Mouse (Mus musculus) monocyte, adult 5-6 weeks (primary cell): ENCODE results near the gene Krt72. TPM values are rescaled to one million over a fixed set of nuclear protein-coding genes. Genes with fewer than 3 reads are reported as not detected.

ENCODE experiments used
- ATAC-seq: fragments of 153-309, 156-312 bp; replicated peaks from 2 replicates; pipeline ENCODE4 v1.8.0; 2017; ENCODE audit warnings: mild to moderate bottlenecking; ENCODE audit not compliant: low TSS enrichment, insufficient number of reproducible peaks, severe bottlenecking, poor library complexity, low FRiP score
- total RNA-seq: library from RNA; stranded (forward); fragments of 200-1000, 200-491, 200-594 nt; gene quantifications from 3 replicates; pipeline ENCODE4 v1.2.3, GENCODE M21; 2017

The Krt72 gene
- total RNA-seq, result not detected in 3 replicates

DNA sequence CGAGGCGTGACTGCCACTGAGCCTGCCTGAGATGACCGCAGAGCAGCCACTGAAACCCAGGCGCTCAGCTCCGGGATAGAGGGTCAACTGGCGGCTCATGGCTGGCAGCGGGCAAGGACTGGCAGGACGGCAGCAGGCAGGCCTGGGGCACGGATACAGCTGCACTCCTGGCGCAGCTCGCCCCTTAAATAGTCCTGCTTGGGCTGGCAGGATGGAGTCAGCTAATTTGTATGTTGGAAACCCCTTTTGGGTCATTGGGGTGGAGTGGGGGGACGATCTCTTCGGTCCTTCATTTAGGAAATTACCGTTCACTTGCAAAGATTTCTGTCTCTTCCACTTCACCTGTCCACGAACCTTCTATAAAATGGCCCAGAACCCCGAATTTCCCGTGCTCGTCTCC, at the start of gene Krt72:
Gene Krt72, minus strand, starts transcription at position 101 of the 400 bp plus-strand sequence.
- ATAC-seq, result no peak

DNA sequence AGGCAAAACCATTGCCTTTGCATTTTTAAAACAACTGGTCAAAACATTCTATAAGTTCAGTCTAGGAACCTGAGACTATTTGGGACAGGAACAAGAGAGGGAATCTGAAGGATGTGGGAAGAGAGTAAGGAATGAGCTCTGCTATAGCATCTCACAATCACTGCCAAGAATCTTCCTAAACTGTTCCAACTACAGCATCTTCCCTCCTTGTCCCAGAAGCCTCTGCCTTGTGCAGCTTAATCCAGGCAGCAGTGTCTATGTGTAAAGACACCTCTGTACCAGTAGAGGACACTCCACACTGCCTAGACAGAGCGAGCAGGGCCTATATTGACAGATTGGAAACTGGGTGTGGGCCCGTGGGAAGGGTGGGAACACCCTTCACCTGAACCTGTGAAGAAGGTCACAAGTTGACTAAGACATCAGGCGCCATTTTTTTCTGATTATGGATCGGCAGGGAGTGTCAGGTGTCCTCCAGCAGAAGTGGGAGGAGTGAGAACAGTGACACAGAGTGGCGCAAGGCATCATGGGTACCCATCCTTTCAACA, 48.6 kb upstream of the Krt72 start:
- ATAC-seq, result no peak

DNA sequence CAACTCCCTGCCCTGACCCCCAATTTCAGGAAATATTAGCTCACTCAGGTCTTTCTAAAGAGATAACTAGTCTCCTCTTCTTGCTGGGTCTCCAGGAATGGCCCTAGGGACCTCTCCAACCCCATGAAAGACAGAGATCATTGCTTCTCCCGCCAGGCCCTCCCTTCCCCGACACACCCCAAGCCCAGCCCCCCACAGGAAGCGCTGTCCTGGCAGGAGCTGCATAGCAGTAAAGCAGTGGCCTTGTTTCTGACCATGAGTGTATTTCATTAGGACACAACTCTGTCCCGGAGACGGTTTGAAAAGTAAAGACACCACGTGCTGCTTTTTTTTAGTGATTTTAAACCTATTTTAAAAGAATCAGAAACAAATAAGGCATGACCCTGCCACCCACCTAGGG, 46.9 kb upstream of the Krt72 start:
- ATAC-seq, result no peak

DNA sequence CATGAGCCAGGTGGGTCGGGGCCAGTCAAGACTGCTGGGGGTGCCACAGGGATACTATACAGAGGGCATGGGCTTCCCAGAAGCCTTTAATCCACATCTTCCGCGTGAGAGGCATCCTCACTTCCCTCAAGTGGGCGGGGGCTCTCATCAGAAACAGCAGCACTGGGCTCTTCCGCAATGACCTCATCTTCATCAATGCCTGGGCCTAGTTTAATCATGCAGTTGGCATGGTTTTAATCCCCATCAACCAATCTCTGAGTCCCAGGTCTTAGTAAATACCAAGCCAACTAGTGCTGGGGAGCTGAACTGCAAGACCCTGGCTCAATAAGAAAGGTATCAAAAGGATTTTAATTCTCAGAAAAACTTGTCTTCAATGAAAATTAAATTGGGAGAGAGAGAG, 43.2 kb upstream of the Krt72 start:
- ATAC-seq, result no peak

DNA sequence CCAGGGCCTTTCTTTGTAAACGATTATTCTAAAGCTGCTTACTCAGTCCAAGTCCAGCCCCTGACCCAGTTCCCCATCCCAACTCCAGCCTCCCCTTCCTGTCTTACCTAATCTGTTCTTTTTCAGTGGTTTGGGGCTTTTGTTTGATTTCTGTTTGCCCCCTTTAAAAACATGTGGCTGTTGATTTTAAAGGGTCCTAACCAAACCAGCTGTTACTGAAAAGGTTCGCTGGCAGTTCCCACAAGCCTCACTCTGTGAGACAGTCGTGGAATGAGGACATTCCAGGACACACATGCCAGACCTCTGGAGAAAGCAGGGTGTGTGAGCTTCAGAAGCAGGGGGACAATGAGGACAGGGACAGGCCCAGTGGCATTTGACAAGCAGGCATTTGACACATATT, 35.5 kb upstream of the Krt72 start:
- no peak for ATAC-seq

DNA sequence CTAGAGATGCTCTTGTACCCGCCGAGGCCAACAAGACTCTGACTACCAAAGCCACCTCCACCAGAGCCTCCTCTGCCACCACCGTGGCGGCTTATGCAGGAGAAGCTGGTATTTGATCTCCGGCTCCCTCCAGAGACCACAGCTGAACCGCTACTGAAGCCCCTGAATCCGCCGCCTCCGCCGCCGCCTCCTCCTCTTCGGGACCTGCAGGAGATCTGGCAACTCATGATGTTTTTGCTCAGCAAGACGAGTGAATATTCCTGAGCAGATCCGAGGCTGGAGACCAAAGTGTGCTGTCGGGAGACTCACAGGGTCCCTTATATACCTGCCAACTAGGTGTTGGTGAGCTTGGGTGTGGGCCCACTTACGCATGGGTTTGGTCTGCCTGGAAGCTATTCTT, 31.6 kb upstream of the Krt72 start, which contains the start of gene Krt2:
Gene Krt2, minus strand, starts transcription at position 295 of the 400 bp plus-strand sequence.
- no peak for ATAC-seq

DNA sequence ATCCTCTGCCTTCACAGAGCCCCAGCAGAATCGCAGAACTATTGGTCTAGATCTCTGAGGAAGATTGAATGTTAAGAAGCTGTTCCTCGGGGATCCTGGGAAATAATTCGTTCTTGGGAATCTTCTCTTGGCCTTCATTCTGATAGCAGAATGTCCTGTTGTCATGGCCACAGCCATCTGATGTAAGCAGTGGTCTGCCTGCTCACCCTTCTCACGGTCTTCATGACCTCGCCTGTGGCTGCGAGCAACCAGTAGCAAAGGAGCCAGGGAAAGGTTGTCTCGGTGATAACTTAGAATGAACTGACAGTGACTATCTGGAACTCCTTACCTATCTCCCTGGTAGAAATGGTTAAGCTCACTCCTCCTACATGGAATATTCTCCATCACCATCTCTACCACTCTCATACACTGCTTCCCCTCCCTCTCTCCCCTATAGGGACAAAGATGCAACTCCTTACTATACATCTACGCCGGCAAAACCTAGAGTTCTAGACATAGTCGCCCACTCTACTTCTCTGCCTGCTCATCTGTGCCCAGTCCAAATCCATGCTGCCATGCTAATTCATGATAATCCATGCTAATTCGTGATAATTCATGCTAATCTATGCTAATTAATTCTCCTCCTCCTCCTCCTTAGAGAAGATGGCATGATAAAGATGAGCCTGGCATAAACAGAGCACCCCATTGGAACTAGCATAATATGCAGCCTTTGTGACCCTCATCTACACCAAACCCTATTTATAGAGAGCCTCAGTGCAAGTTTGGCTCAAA, 17.0 kb upstream of the Krt72 start:
- ATAC-seq, result no peak

DNA sequence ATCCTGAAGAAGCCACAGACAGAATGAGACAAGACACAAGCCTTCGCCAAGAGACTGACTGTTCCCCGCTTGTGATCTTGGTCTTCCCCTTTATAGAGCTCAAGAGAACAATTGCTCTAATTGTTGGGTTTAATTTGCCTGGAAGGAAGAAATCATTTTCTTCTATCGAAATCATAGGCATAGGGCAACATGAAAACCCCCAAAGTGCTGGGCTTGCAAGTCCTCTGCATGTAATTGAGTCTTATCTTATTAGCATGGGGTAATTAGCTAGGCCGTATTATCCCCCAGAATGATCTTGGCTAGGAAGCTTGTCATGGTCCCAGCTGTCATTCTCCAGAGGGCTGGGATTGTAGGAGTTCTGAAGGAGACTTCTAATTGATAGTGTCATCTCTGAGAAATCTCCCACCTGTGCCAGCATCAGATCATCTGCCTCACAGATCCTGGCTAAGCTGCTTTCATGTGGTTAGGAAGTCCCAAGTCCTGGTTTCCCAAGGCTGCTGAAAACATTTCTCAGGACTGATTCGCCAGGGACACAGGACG, 16.1 kb upstream of the Krt72 start, which contains the start of gene Krt73:
Gene Krt73, minus strand, starts transcription at position 51 of the 540 bp plus-strand sequence.
- ATAC-seq, result no peak

DNA sequence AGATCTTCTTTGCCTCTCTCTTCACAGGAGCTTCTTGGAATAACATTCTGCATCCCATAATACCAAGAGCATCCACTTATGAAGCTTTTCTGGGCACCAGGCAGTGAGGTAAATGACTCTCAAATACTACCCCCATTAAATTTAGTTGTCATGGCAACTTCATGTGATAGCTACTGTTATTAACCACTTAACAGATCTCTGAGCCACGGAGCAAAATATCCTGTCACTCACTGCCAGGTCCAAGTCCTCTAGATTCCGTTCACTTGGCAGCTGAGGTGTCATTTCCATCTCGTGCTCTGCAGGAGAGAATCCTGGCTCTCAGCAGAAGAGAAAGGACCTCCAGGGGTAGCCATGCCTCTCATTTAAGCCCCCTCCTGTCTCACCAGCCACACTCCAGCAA, 4.6 kb upstream of the Krt72 start:
- ATAC-seq, result no peak

DNA sequence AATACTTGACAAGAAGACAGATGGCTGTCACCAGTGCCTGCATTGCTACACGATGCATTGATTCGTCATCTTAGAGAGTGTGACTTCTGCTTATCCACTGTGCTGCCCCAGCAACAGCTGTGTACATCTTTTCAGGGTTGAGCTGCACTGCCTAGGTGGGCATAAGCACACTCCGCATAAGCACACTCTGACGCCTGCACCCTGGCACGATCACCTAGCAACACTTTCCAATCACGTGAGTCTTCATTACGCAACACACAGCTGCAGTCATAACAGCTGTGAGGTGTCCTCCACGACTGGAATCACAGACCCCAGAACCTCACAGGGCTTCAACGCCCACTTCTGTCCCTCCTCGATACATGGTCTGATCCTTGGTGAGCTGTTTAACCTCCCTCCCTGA, 12.8 kb downstream of the Krt72 start:
- ATAC-seq, result no peak

DNA sequence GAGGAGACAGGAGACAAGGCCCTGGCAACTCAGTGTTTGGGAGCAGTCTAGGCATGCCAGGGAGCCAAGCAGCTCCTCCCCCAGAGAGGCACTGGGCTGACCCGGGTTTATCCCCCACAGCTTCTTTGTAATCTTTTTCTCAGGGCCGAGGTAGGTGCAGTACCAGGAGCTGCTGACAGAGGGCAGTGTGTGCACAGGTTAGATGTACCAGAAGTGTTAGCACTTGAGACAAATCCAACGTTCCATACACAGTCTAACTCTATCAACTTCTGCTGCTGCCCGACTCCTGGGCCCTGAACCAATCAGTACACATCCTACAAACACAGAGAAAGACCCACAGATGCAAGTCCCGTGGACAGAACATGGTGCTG, 13.6 kb downstream of the Krt72 start:
- ATAC-seq, result peak; percentile 89

DNA sequence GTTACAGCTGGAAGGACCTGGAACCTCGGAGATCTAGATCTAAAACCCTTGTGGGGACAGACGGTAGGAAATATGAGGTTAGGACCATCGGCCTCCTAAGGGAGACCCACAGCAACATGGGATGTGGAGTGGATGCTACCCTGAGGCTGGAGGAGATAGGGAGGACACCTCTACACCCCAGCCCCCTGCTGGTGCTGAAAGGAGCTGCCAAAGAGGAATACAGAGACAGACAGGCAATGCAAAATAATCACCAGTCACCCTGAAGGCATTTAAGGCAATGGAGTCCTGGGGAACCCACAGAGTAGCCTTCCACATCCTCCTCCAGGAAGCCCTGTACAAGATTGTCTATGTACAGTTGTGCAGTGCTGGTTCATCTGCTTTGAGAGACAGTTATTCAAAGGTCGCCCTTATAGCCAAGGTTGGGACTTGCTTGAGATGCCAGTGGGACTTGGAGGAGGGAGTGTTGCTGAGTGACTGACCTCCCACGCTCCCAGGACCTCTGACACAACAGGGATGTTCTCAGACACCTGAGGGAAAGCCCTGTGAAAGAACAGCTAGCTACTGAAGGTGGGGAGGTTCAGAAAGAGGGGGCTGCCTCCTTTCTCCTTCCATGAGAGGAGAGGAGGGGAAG, 14.1 kb downstream of the Krt72 start:
- no peak for ATAC-seq

DNA sequence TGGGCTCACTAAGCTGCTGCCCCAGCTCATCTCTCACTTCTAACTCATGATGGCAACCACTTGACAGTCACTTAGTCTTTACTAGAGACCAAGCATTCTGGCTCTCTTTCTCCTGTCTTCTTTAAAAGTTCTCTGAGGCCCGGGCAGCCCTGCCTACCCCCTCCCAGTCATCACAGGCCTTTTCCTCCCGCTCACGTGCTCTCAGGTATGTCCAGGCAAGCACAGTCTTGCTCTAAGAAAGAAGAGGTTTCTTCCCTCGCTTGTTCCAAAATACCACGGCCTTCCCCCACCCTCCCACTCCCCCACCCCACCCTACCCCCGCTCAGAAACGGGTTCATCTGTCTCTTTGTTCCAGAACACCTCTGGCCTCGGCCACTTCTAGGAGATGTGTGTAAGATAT, 16.0 kb downstream of the Krt72 start:
- no peak for ATAC-seq

DNA sequence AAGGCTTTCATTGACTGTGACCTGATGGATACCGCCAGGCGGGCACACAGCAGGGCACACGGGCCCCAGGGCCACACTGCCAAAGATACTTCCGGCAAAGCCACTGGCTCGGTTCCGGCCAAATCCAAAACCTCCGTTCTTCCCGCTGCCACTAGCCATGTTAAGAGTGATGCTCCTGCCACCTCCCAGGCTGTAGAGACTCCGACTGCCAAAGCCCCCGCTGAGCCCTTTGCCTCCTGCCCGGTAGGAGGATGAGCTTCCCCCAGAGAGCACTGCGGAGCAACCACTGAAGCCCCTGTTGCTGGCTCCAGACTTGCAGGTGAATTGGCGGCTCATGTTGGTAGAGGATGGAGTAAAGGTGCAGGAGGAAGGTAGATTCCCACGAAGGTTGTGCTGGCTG, 43.5 kb downstream of the Krt72 start, which contains the start of gene Krt71:
Gene Krt71, minus strand, starts transcription at position 399 of the 400 bp plus-strand sequence.
- ATAC-seq, result no peak

DNA sequence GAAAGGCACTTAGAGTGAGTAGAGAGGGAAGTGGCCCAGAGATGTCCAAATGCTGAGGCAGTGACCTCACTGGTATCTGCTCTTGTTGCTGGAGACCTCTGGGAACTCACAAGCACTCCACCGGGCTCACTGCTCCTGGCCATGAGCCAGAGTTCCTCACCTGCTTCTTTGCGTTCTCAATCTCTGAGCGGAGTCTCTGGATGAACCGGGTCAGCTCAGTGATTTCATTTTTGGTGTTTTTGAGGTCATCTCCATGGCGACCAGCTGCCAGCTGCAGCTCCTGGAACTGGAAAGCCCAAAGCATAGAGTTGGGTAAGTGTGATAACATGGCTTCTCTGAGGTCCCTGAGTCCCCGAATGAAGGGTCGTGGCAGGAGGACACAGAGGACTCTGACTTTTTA, 48.5 kb downstream of the Krt72 start:
- no peak for ATAC-seq

DNA sequence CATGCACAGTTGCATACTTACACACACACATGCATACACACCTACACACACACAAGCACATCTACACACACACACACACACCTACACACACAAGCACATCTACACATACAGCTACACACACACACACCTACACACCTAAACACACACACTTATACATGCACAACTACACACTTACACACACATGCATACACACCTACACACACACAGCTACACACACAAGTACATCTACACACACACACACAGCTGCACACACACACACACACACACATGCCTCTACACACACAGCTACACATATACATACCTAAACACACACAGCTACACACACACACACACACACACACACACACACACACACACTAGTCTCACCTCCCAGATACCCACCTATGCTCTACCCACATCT, 55.6 kb downstream of the Krt72 start:
- no peak for ATAC-seq
